ENCODE assay signal across 9 mouse cellular contexts in genomic region chr1:96801595-96801994, GRCm38 (mm10).
DNase-seq lines count a peak whose midpoint lies in the region; ATAC-seq and TF ChIP-seq lines count a peak whose summit lies in the region.
"Had no signal": no experiment of that assay in that cellular context is flagged by ENCODE, and none has a peak within 500 bp of the region (broad histone marks: within the 10 kb centered on the region; RNA-seq: fewer than 3 reads in every experiment).

No protein-coding gene starts in this region.

- DNase-seq in forebrain, embryonic 11.5 days (ENCODE audit: low spot score), result no peak
- no peak for DNase-seq in forebrain, embryonic 10.5 days (ENCODE audit: extremely low spot score, low spot score)
- DNase-seq in midbrain, embryonic 11.5 days (ENCODE audit: low spot score, missing footprints), result peak; percentile 90
- no peak for DNase-seq in stomach, postnatal 0 days (ENCODE audit: low spot score)
- no peak for DNase-seq in natural killer cell, adult 2 months (ENCODE audit: low spot score in 2 of 2)
- no peak for DNase-seq in adrenal gland, postnatal 25 days

- no peaks in the 10 kb centered on the region for H3K4me1 ChIP-seq in forebrain, embryonic 11.5 days (replicated peaks; ENCODE audit: control insufficient read depth, insufficient read depth, low read length)
- no peaks in the 10 kb centered on the region for H3K4me1 ChIP-seq in forebrain, embryonic 10.5 days
- H3K4me1 ChIP-seq in midbrain, embryonic 11.5 days (ENCODE audit: control insufficient read depth, insufficient read depth, low read length), result no peaks in the 10 kb centered on the region
- no peaks in the 10 kb centered on the region for H3K4me1 ChIP-seq in midbrain, embryonic 15.5 days
- H3K4me1 ChIP-seq in forebrain, embryonic 12.5 days, result no peaks in the 10 kb centered on the region
- no peaks in the 10 kb centered on the region for H3K4me1 ChIP-seq in stomach, postnatal 0 days (replicated peaks; ENCODE audit: control insufficient read depth, insufficient read depth)

- no peak overlapping the region for H3K4me3 ChIP-seq in forebrain, embryonic 11.5 days (ENCODE audit: low read depth, low read length)
- H3K4me3 ChIP-seq in forebrain, embryonic 10.5 days, result no peak overlapping the region
- no peak overlapping the region for H3K4me3 ChIP-seq in midbrain, embryonic 11.5 days (ENCODE audit: low read depth, low read length)
- H3K4me3 ChIP-seq in midbrain, embryonic 15.5 days, result no peak overlapping the region
- H3K4me3 ChIP-seq in forebrain, embryonic 12.5 days (replicated peaks), result no peak overlapping the region
- no peak overlapping the region for H3K4me3 ChIP-seq in stomach, postnatal 0 days (ENCODE audit: low read depth, low read length)

- no peaks in the 10 kb centered on the region for H3K36me3 ChIP-seq in forebrain, embryonic 11.5 days (ENCODE audit: control insufficient read depth, insufficient read depth, low read length)
- no peaks in the 10 kb centered on the region for H3K36me3 ChIP-seq in forebrain, embryonic 10.5 days (replicated peaks)
- H3K36me3 ChIP-seq in midbrain, embryonic 11.5 days (ENCODE audit: control insufficient read depth, insufficient read depth, low read length), result no peaks in the 10 kb centered on the region
- no peaks in the 10 kb centered on the region for H3K36me3 ChIP-seq in midbrain, embryonic 15.5 days (replicated peaks)
- no peaks in the 10 kb centered on the region for H3K36me3 ChIP-seq in forebrain, embryonic 12.5 days (replicated peaks)
- H3K36me3 ChIP-seq in stomach, postnatal 0 days (ENCODE audit: control insufficient read depth, insufficient read depth, low read length), result no peaks in the 10 kb centered on the region
- H3K36me3 ChIP-seq: G1E had no signal

- peak; percentile 75 for TF ChIP-seq CTCF in stomach, postnatal 0 days (IDR thresholded peaks at IDR 0.05; ENCODE audit: low read depth)

- H3K9ac ChIP-seq in forebrain, embryonic 11.5 days (ENCODE audit: low read length), result no peak overlapping the region
- no peak overlapping the region for H3K9ac ChIP-seq in midbrain, embryonic 11.5 days (ENCODE audit: low read length)
- H3K9ac ChIP-seq in midbrain, embryonic 15.5 days, result no peak overlapping the region
- H3K9ac ChIP-seq in forebrain, embryonic 12.5 days, result no peak overlapping the region
- no peak overlapping the region for H3K9ac ChIP-seq in stomach, postnatal 0 days (ENCODE audit: low read length)

- TF ChIP-seq EP300 in stomach, postnatal 0 days (optimal IDR thresholded peaks at IDR 0.05), result no peak

- H3K27me3 ChIP-seq in forebrain, embryonic 11.5 days (ENCODE audit: control insufficient read depth, insufficient read depth, low read length), result no peaks in the 10 kb centered on the region
- H3K27me3 ChIP-seq in forebrain, embryonic 10.5 days (ENCODE audit: poor library complexity, severe bottlenecking), result no peaks in the 10 kb centered on the region
- no peaks in the 10 kb centered on the region for H3K27me3 ChIP-seq in midbrain, embryonic 11.5 days (ENCODE audit: control insufficient read depth, insufficient read depth, low read length)
- H3K27me3 ChIP-seq in midbrain, embryonic 15.5 days (replicated peaks), result no peaks in the 10 kb centered on the region
- H3K27me3 ChIP-seq in forebrain, embryonic 12.5 days, result no peaks in the 10 kb centered on the region
- H3K27me3 ChIP-seq in stomach, postnatal 0 days (ENCODE audit: control insufficient read depth, insufficient read depth, low read length), result no peaks in the 10 kb centered on the region

- H3K9me3 ChIP-seq in forebrain, embryonic 11.5 days (ENCODE audit: control insufficient read depth, low read length), result no peaks in the 10 kb centered on the region
- no peaks in the 10 kb centered on the region for H3K9me3 ChIP-seq in forebrain, embryonic 10.5 days
- no peaks in the 10 kb centered on the region for H3K9me3 ChIP-seq in midbrain, embryonic 11.5 days (ENCODE audit: control insufficient read depth, low read length)
- no peaks in the 10 kb centered on the region for H3K9me3 ChIP-seq in midbrain, embryonic 15.5 days
- no peaks in the 10 kb centered on the region for H3K9me3 ChIP-seq in forebrain, embryonic 12.5 days
- H3K9me3 ChIP-seq in stomach, postnatal 0 days (ENCODE audit: control insufficient read depth, low read length), result no peaks in the 10 kb centered on the region

- no peak overlapping the region for H3K27ac ChIP-seq in forebrain, embryonic 11.5 days (ENCODE audit: low read depth, low read length)
- H3K27ac ChIP-seq in forebrain, embryonic 10.5 days, result no peak overlapping the region
- H3K27ac ChIP-seq in midbrain, embryonic 11.5 days (ENCODE audit: low read depth, low read length), result no peak overlapping the region
- H3K27ac ChIP-seq in midbrain, embryonic 15.5 days, result no peak overlapping the region
- no peak overlapping the region for H3K27ac ChIP-seq in forebrain, embryonic 12.5 days
- H3K27ac ChIP-seq in stomach, postnatal 0 days (replicated peaks), result no peak overlapping the region

- no peak overlapping the region for H3K4me2 ChIP-seq in forebrain, embryonic 11.5 days (ENCODE audit: low read depth, low read length, severe bottlenecking)
- H3K4me2 ChIP-seq in midbrain, embryonic 11.5 days, result no peak overlapping the region
- H3K4me2 ChIP-seq in midbrain, embryonic 15.5 days, result no peak overlapping the region
- H3K4me2 ChIP-seq in forebrain, embryonic 12.5 days, result no peak overlapping the region
- H3K4me2 ChIP-seq in stomach, postnatal 0 days (replicated peaks; ENCODE audit: low read depth), result no peak overlapping the region

- ATAC-seq in forebrain, embryonic 11.5 days (replicated peaks; ENCODE audit: low FRiP score), result peak; percentile 66; the same call in 1 of the 2 replicates
- ATAC-seq in midbrain, embryonic 11.5 days (ENCODE audit: low FRiP score), result peak; percentile 68; the same call in 1 of the 2 replicates
- ATAC-seq in midbrain, embryonic 15.5 days (replicated peaks), result no peak
- ATAC-seq in forebrain, embryonic 12.5 days (ENCODE audit: low FRiP score), result 0 out of 2 replicates have a peak, but pooled peaks have one; percentile 68
- ATAC-seq in stomach, postnatal 0 days (ENCODE audit: low FRiP score, low TSS enrichment), result no peak

Comparison
In these comparisons a context has a peak if more than half of its experiments do, and no peak if none do; other contexts are left out.
1. ATAC-seq: peak in forebrain, embryonic 11.5 days (single experiment), midbrain, embryonic 11.5 days (single experiment) and forebrain, embryonic 12.5 days (single experiment); none in midbrain, embryonic 15.5 days (single experiment) and stomach, postnatal 0 days (single experiment).